ENCODE assay signal across 7 mouse cellular contexts in the genomic region with DNA sequence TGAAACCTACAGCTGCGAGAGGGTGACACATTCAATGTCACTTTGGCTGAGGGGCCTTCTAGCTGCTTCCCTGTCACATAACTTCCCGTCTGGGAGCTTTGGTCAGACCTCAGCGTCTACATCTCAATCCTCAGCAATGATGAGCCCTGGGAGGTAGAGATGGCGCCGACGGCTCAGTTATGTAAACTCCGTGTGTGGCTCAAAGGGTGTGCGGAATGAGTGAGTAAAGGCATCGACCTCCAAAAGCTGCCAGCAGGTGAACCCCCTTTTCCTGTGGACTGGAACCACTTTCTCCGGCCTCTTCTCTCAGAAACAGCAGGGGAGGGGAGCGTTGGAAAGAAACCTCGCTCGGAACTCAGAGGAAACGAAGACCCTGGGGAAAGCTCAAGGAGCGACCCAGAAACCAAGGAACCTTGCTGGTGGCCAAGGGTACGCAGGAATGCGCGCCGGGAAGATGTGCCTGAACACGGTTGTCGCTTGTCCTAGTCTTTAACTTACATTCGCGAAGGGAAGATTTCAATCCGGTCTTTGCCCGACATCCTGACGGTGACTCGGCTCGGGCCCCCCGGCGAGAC. TPM values are rescaled to one million over a fixed set of nuclear protein-coding genes. Genes with fewer than 3 reads are reported as not detected.
DNase-seq lines count a peak whose midpoint lies in the region; ATAC-seq and TF ChIP-seq lines count a peak whose summit lies in the region.

No protein-coding gene starts in this region.

- H3K36me3 ChIP-seq in lung, embryonic 15.5 days = peaks cover 7% of the 10 kb centered on the region; the same call in 1 of the 2 replicates
- H3K36me3 ChIP-seq in forebrain, embryonic 14.5 days (ENCODE audit: control insufficient read depth, insufficient read depth, low read length) = peaks cover 7% of the 10 kb centered on the region
- peaks cover 27% of the 10 kb centered on the region for H3K36me3 ChIP-seq in liver, embryonic 12.5 days
- no peaks in the 10 kb centered on the region; the same call in 1 of the 2 replicates for H3K36me3 ChIP-seq in stomach, embryonic 15.5 days

- DNase-seq in lung, postnatal 14 days = no peak
- no peak for DNase-seq in forebrain, embryonic 14.5 days (ENCODE audit: low spot score)
- no peak for DNase-seq in embryo, embryonic 11 days

- H3K27me3 ChIP-seq in lung, embryonic 15.5 days = no peaks in the 10 kb centered on the region
- no peaks in the 10 kb centered on the region for H3K27me3 ChIP-seq in forebrain, embryonic 14.5 days (replicated peaks; ENCODE audit: control insufficient read depth, insufficient read depth, low read length)
- no peaks in the 10 kb centered on the region for H3K27me3 ChIP-seq in liver, embryonic 12.5 days (replicated peaks)
- H3K27me3 ChIP-seq in stomach, embryonic 15.5 days (replicated peaks) = no peaks in the 10 kb centered on the region

- TF ChIP-seq POLR2A in bone marrow macrophage, adult 2 months (IDR thresholded peaks at IDR 0.05; ENCODE audit: borderline replicate concordance, low read depth, low read length) = no peak

- ATAC-seq in lung, embryonic 15.5 days (ENCODE audit: borderline replicate concordance, extremely low read depth, low FRiP score, low TSS enrichment) = no peak
- peak; percentile 35 for ATAC-seq in forebrain, embryonic 14.5 days
- no peak for ATAC-seq in liver, embryonic 12.5 days
- peak; percentile 5; the same call in 1 of the 2 replicates for ATAC-seq in stomach, embryonic 15.5 days (ENCODE audit: insufficient read depth, low FRiP score, low read depth)

- H3K4me2 ChIP-seq in lung, embryonic 15.5 days = peak overlapping the region; percentile 79
- peak overlapping the region; percentile 81 for H3K4me2 ChIP-seq in forebrain, embryonic 14.5 days (ENCODE audit: low read length)
- H3K4me2 ChIP-seq in liver, embryonic 12.5 days = peak overlapping the region; percentile 84
- peak overlapping the region; percentile 71 for H3K4me2 ChIP-seq in stomach, embryonic 15.5 days

- WGBS in lung, embryonic 15.5 days = under 1% methylated on average over 30 of the region's 30 CpGs
- WGBS in forebrain, embryonic 14.5 days = under 1% methylated on average over 30 of the region's 30 CpGs
- under 1% methylated on average over 30 of the region's 30 CpGs for WGBS in liver, embryonic 12.5 days (ENCODE audit: insufficient replicate concordance)
- under 1% methylated on average over 30 of the region's 30 CpGs for WGBS in stomach, embryonic 15.5 days

- H3K9me3 ChIP-seq in lung, embryonic 15.5 days = no peaks in the 10 kb centered on the region
- no peaks in the 10 kb centered on the region for H3K9me3 ChIP-seq in forebrain, embryonic 14.5 days (replicated peaks; ENCODE audit: control insufficient read depth, low read length)
- H3K9me3 ChIP-seq in liver, embryonic 12.5 days (replicated peaks) = no peaks in the 10 kb centered on the region
- no peaks in the 10 kb centered on the region for H3K9me3 ChIP-seq in stomach, embryonic 15.5 days

- H3K9ac ChIP-seq in lung, embryonic 15.5 days = peak overlapping the region; percentile 72
- peak overlapping the region; percentile 80 for H3K9ac ChIP-seq in forebrain, embryonic 14.5 days (ENCODE audit: low read length)
- peak overlapping the region; percentile 84 for H3K9ac ChIP-seq in liver, embryonic 12.5 days
- H3K9ac ChIP-seq in stomach, embryonic 15.5 days = peak overlapping the region; percentile 53

- H3K27ac ChIP-seq in lung, embryonic 15.5 days = peak overlapping the region; percentile 65
- peak overlapping the region; percentile 83 for H3K27ac ChIP-seq in bone marrow macrophage, adult 2 months (ENCODE audit: insufficient read depth, low read depth, low read length)
- H3K27ac ChIP-seq in forebrain, embryonic 14.5 days (ENCODE audit: low read depth, low read length) = 0 out of 2 replicates have a peak overlapping the region, but pooled peaks have one; percentile 33
- H3K27ac ChIP-seq in liver, embryonic 12.5 days = peak overlapping the region; percentile 93
- H3K27ac ChIP-seq in stomach, embryonic 15.5 days = peak overlapping the region; percentile 53

- H3K4me3 ChIP-seq in lung, embryonic 15.5 days = peak overlapping the region; percentile 95
- peak overlapping the region; percentile 79 for H3K4me3 ChIP-seq in bone marrow macrophage, adult 2 months (ENCODE audit: insufficient read depth, low read length)
- H3K4me3 ChIP-seq in forebrain, embryonic 14.5 days (ENCODE audit: low read depth, low read length) = peak overlapping the region; percentile 84
- H3K4me3 ChIP-seq in liver, embryonic 12.5 days = peak overlapping the region; percentile 90
- H3K4me3 ChIP-seq in stomach, embryonic 15.5 days (replicated peaks) = peak overlapping the region; percentile 91

- peaks cover 24% of the 10 kb centered on the region for H3K4me1 ChIP-seq in lung, embryonic 15.5 days
- peaks cover 18% of the 10 kb centered on the region for H3K4me1 ChIP-seq in bone marrow macrophage, adult 2 months (ENCODE audit: control insufficient read depth, insufficient read depth, low read length)
- peaks cover 17% of the 10 kb centered on the region for H3K4me1 ChIP-seq in forebrain, embryonic 14.5 days (ENCODE audit: control insufficient read depth, insufficient read depth, low read length)
- peaks cover 50% of the 10 kb centered on the region for H3K4me1 ChIP-seq in liver, embryonic 12.5 days
- peaks cover 17% of the 10 kb centered on the region; the same call in 1 of the 2 replicates for H3K4me1 ChIP-seq in stomach, embryonic 15.5 days

- TF ChIP-seq CTCF in bone marrow macrophage, adult 2 months (IDR thresholded peaks at IDR 0.05; ENCODE audit: low read depth, low read length) = no peak

RNA-seq across cellular contexts. Expression of gene Atp6v1d, which starts 0.4 kb away (rescaled TPM):
- polyA plus RNA-seq in lung, embryonic 15.5 days (2015; fragmentation: Nextera tagmentation; extraction: Ambion mirVana) = 51.6 and 56.1 TPM in 2 replicates
- polyA plus RNA-seq in bone marrow macrophage, adult 2 months (2012; ENCODE audit: insufficient read depth, insufficient read length, missing spikeins) = 138 and 153 TPM in 2 replicates
- 126 and 128 TPM in 2 replicates for polyA plus RNA-seq in forebrain, embryonic 14.5 days (2014; fragmentation: Nextera tagmentation; extraction: Ambion mirVana)
- polyA plus RNA-seq in liver, embryonic 12.5 days (2016; fragmentation: Nextera tagmentation; extraction: Ambion mirVana) = 37.2 and 37.4 TPM in 2 replicates
- 59.3 and 60.5 TPM in 2 replicates for polyA plus RNA-seq in stomach, embryonic 15.5 days (2015; fragmentation: Nextera tagmentation; extraction: Ambion mirVana)

RNA-seq across cellular contexts. Expression of gene Eif2s1, which starts 0.6 kb away (rescaled TPM):
- polyA plus RNA-seq in lung, embryonic 15.5 days (2015; fragmentation: Nextera tagmentation; extraction: Ambion mirVana) = 219 and 226 TPM in 2 replicates
- 40.7 and 44.0 TPM in 2 replicates for polyA plus RNA-seq in bone marrow macrophage, adult 2 months (2012; ENCODE audit: insufficient read depth, insufficient read length, missing spikeins)
- polyA plus RNA-seq in forebrain, embryonic 14.5 days (2014; fragmentation: Nextera tagmentation; extraction: Ambion mirVana) = 183 and 188 TPM in 2 replicates
- 266 and 283 TPM in 2 replicates for polyA plus RNA-seq in liver, embryonic 12.5 days (2016; fragmentation: Nextera tagmentation; extraction: Ambion mirVana)
- polyA plus RNA-seq in stomach, embryonic 15.5 days (2015; fragmentation: Nextera tagmentation; extraction: Ambion mirVana) = 202 and 224 TPM in 2 replicates

RNA-seq across cellular contexts. Expression of gene Plek2, which starts 45.8 kb away (rescaled TPM):
- 6.0 and 7.1 TPM in 2 replicates for polyA plus RNA-seq in lung, embryonic 15.5 days (2015; fragmentation: Nextera tagmentation; extraction: Ambion mirVana)
- polyA plus RNA-seq in bone marrow macrophage, adult 2 months (2012; ENCODE audit: insufficient read depth, insufficient read length, missing spikeins) = not detected in 2 replicates
- polyA plus RNA-seq in forebrain, embryonic 14.5 days (2014; fragmentation: Nextera tagmentation; extraction: Ambion mirVana) = 0.77 and 1.2 TPM in 2 replicates
- 53.6 and 55.0 TPM in 2 replicates for polyA plus RNA-seq in liver, embryonic 12.5 days (2016; fragmentation: Nextera tagmentation; extraction: Ambion mirVana)
- polyA plus RNA-seq in stomach, embryonic 15.5 days (2015; fragmentation: Nextera tagmentation; extraction: Ambion mirVana) = 24.5 and 25.3 TPM in 2 replicates

Comparison
In these comparisons a context has a peak if more than half of its experiments do, and no peak if none do; other contexts are left out.
1. ATAC-seq: peak in forebrain, embryonic 14.5 days (single experiment) and stomach, embryonic 15.5 days (single experiment); none in lung, embryonic 15.5 days (single experiment) and liver, embryonic 12.5 days (single experiment).
2. H3K27ac ChIP-seq: peak in every context shown above with its lines; median percentile 93 in liver, embryonic 12.5 days; 83 in bone marrow macrophage, adult 2 months; 65 in lung, embryonic 15.5 days; 53 in stomach, embryonic 15.5 days; 33 in forebrain, embryonic 14.5 days.
3. Peak in every context shown above with its lines, with median percentiles within 50 percentile points of each other: H3K4me2 ChIP-seq, H3K4me3 ChIP-seq and H3K9ac ChIP-seq.